Mouse (Mus musculus): ENCODE data around the gene Plxna2. TPM values are rescaled to one million over a fixed set of nuclear protein-coding genes. Genes with fewer than 3 reads are reported as not detected.

Plxna2 gene
- polyA plus RNA-seq, 2 experiments, result 1.1 to 1.2 TPM

- Histone ChIP-seq H3K36me3 (replicated peaks; ENCODE audit: control insufficient read depth, insufficient read depth, low read depth) (no peaks in the 10 kb centered on the region), H3K27ac (no peak overlapping the region), H3K4me3 (ENCODE audit: insufficient read depth in 1 of 2, low read depth in 2 of 2, low read length in 2 of 2) (no peak overlapping the region), H3K9ac (replicated peaks) (no peak overlapping the region), H3K4me1 (replicated peaks; ENCODE audit: control insufficient read depth in 2 of 2, insufficient read depth in 2 of 2, low read length in 1 of 2) (peaks cover 0 to 22% of the 10 kb centered on the region in 2 experiments; a peak in 2 of 4 replicates), H3K9me3 (ENCODE audit: control insufficient read depth, low read length) (no peaks in the 10 kb centered on the region), H3K27me3 (ENCODE audit: control insufficient read depth, insufficient read depth, low read length) (no peaks in the 10 kb centered on the region), H3K4me2 (ENCODE audit: low read depth) (no peak overlapping the region)
- DNase-seq (ENCODE audit: low read depth in 3 of 3, low spot score in 3 of 3) (no peak), ATAC-seq (ENCODE audit: insufficient read depth) (no peak)
- no peak for TF ChIP-seq EP300 (IDR thresholded peaks at IDR 0.05; ENCODE audit: low read depth)
- no peak for TF ChIP-seq CTCF (IDR thresholded peaks at IDR 0.05; ENCODE audit: low read depth)
These were observed 9.3 kb downstream of the Plxna2 start for GRCm38 (mm10) chr1:194627286-194627685.

GRCm38 (mm10) chr1:194629135-194629689 is 11.2 kb downstream of the Plxna2 start:
- no peaks in the 10 kb centered on the region for H3K9me3 ChIP-seq (ENCODE audit: control insufficient read depth, low read length)
- WGBS (ENCODE audit: insufficient replicate concordance), result 72% methylated on average over 2 of the region's 2 CpGs
- ATAC-seq (ENCODE audit: insufficient read depth) (no peak), DNase-seq (ENCODE audit: low read depth in 3 of 3, low spot score in 3 of 3) (no peak)
- TF ChIP-seq EP300 (IDR thresholded peaks at IDR 0.05; ENCODE audit: low read depth) (no peak), CTCF (IDR thresholded peaks at IDR 0.05; ENCODE audit: low read depth) (no peak)
- H3K9ac ChIP-seq (replicated peaks), result no peak overlapping the region
- no peak overlapping the region for H3K4me3 ChIP-seq (ENCODE audit: insufficient read depth in 1 of 2, low read depth in 2 of 2, low read length in 2 of 2)
- H3K36me3 ChIP-seq (replicated peaks; ENCODE audit: control insufficient read depth, insufficient read depth, low read depth), result no peaks in the 10 kb centered on the region
- no peak overlapping the region for H3K27ac ChIP-seq
- H3K4me1 ChIP-seq (replicated peaks; ENCODE audit: control insufficient read depth in 2 of 2, insufficient read depth in 2 of 2, low read length in 1 of 2), result peaks cover 0 to 15% of the 10 kb centered on the region in 2 experiments; a peak in 2 of 4 replicates
- no peak overlapping the region for H3K4me2 ChIP-seq (ENCODE audit: low read depth)
- no peaks in the 10 kb centered on the region for H3K27me3 ChIP-seq (ENCODE audit: control insufficient read depth, insufficient read depth, low read length)

- Histone ChIP-seq H3K9ac (replicated peaks) (no peak overlapping the region), H3K9me3 (ENCODE audit: control insufficient read depth, low read length) (no peaks in the 10 kb centered on the region), H3K4me3 (ENCODE audit: insufficient read depth in 1 of 2, low read depth in 2 of 2, low read length in 2 of 2) (no peak overlapping the region), H3K4me2 (ENCODE audit: low read depth) (no peak overlapping the region), H3K36me3 (replicated peaks; ENCODE audit: control insufficient read depth, insufficient read depth, low read depth) (no peaks in the 10 kb centered on the region), H3K4me1 (replicated peaks; ENCODE audit: control insufficient read depth in 2 of 2, insufficient read depth in 2 of 2, low read length in 1 of 2) (peaks cover 0 to 13% of the 10 kb centered on the region in 2 experiments; a peak in 2 of 4 replicates), H3K27me3 (ENCODE audit: control insufficient read depth, insufficient read depth, low read length) (no peaks in the 10 kb centered on the region), H3K27ac (no peak overlapping the region)
- TF ChIP-seq CTCF (IDR thresholded peaks at IDR 0.05; ENCODE audit: low read depth) (no peak), EP300 (IDR thresholded peaks at IDR 0.05; ENCODE audit: low read depth) (no peak)
- no peak for ATAC-seq (ENCODE audit: insufficient read depth)
- no peak for DNase-seq (ENCODE audit: low read depth in 3 of 3, low spot score in 3 of 3)
- 51% methylated on average over 1 of the region's 1 CpGs for WGBS (ENCODE audit: insufficient replicate concordance)
These were observed 12.6 kb downstream of the Plxna2 start for GRCm38 (mm10) chr1:194630498-194631056.

GRCm38 (mm10) chr1:194631574-194631973 is 13.6 kb downstream of the Plxna2 start:
- Histone ChIP-seq H3K4me3 (ENCODE audit: insufficient read depth in 1 of 2, low read depth in 2 of 2, low read length in 2 of 2) (no peak overlapping the region), H3K27ac (no peak overlapping the region), H3K9ac (replicated peaks) (no peak overlapping the region), H3K4me2 (ENCODE audit: low read depth) (no peak overlapping the region), H3K27me3 (ENCODE audit: control insufficient read depth, insufficient read depth, low read length) (no peaks in the 10 kb centered on the region), H3K9me3 (ENCODE audit: control insufficient read depth, low read length) (no peaks in the 10 kb centered on the region), H3K36me3 (replicated peaks; ENCODE audit: control insufficient read depth, insufficient read depth, low read depth) (no peaks in the 10 kb centered on the region), H3K4me1 (replicated peaks; ENCODE audit: control insufficient read depth in 2 of 2, insufficient read depth in 2 of 2, low read length in 1 of 2) (peaks cover 0 to 6% of the 10 kb centered on the region in 2 experiments; a peak in 2 of 4 replicates)
- DNase-seq (ENCODE audit: low read depth in 3 of 3, low spot score in 3 of 3) (no peak), ATAC-seq (ENCODE audit: insufficient read depth) (no peak)
- TF ChIP-seq CTCF (IDR thresholded peaks at IDR 0.05; ENCODE audit: low read depth) (no peak), EP300 (IDR thresholded peaks at IDR 0.05; ENCODE audit: low read depth) (no peak)
- WGBS (ENCODE audit: insufficient replicate concordance), result 50% methylated on average over 1 of the region's 1 CpGs

- H3K27me3 ChIP-seq (ENCODE audit: control insufficient read depth, insufficient read depth, low read length), result no peaks in the 10 kb centered on the region
- no peak overlapping the region for H3K4me2 ChIP-seq (ENCODE audit: low read depth)
- ATAC-seq (ENCODE audit: insufficient read depth) (no peak), DNase-seq (ENCODE audit: low read depth in 3 of 3, low spot score in 3 of 3) (no peak)
- TF ChIP-seq CTCF (IDR thresholded peaks at IDR 0.05; ENCODE audit: low read depth) (no peak), EP300 (IDR thresholded peaks at IDR 0.05; ENCODE audit: low read depth) (no peak)
- H3K9ac ChIP-seq (replicated peaks), result no peak overlapping the region
- H3K36me3 ChIP-seq (replicated peaks; ENCODE audit: control insufficient read depth, insufficient read depth, low read depth), result no peaks in the 10 kb centered on the region
- no peak overlapping the region for H3K27ac ChIP-seq
- WGBS (ENCODE audit: insufficient replicate concordance), result 58% methylated on average over 1 of the region's 1 CpGs
- H3K9me3 ChIP-seq (ENCODE audit: control insufficient read depth, low read length), result no peaks in the 10 kb centered on the region
- H3K4me3 ChIP-seq (ENCODE audit: insufficient read depth in 1 of 2, low read depth in 2 of 2, low read length in 2 of 2), result no peak overlapping the region
- H3K4me1 ChIP-seq (replicated peaks; ENCODE audit: control insufficient read depth in 2 of 2, insufficient read depth in 2 of 2, low read length in 1 of 2), result peaks cover 0 to 4% of the 10 kb centered on the region in 2 experiments; a peak in 2 of 4 replicates
These were observed 14.0 kb downstream of the Plxna2 start for GRCm38 (mm10) chr1:194632029-194632428.
